Mouse (Mus musculus) mouse embryonic stem cell (cell line): Measurements from ENCODE around the gene Hmga2.

Experiments used
- in situ Hi-C, 2 experiments: fragments of 300-500 bp; cut with MboI; formaldehyde crosslinking; loops; 1 replicate in 1 of 2; 3 replicates in 1 of 2; pipeline ENCODE4 v1.14.3; 2019 to 2020; ENCODE audit warnings: low sequenced_read_pairs in 2 of 2, low pct_unique_long_range_greater_than_20kb in 1 of 2, mixed read lengths in 1 of 2; ENCODE audit not compliant: unreplicated experiment in 1 of 2

Gene Hmga2

DNA sequence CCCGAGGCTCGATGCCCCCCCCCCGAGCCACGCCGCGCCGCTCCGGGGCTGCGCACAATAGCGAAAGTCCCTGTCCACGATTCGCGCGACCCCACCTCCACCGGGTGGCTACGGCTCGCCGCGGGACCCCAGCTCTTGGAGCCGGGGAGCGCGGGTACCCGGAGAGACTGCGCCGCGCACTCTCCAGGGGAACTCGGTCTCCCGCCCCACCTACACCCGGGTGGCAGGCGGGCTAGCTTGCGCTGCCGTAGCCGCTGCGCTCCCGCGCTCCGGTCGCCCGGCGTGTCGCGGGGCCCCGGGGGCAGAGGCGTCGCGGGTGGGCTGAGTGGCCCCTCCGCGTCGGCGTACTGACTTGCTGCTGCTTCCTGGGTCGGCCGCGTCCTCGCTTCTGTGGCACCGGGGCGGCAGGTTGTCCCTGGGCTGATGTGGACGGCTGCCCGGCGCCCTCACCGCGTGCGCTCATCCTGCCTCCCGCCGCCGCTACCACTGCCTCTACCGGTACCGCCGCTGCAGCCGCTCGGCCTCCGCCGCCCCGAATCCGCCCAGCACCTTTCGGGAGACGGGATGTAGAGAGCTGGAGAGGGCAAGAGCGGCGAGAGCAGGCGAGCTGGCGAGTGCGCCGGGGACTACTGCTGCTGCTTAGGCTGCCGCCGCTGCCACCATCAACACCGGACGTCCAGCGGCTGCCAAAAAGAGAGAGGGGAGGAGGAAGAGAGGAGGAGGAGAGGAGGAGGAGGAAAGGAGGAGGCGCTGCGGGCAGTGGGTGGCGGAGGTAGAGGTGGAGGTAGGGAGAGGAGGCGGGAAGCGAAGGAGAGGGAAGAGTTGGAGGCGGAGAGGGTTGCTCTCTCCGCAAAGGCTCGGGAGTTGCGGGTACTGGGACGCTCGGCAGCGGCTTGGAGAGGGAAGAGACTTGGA, at the start of gene Hmga2:
Hmga2 (minus strand) TSS at position 869 of the 915 bp plus-strand sequence.
- in situ Hi-C loops = loop anchor here in 1 of 2 experiments (10.0 kb wide), 1 partner anchor 79 kb away; no protein-coding TSS in a partner anchor

DNA sequence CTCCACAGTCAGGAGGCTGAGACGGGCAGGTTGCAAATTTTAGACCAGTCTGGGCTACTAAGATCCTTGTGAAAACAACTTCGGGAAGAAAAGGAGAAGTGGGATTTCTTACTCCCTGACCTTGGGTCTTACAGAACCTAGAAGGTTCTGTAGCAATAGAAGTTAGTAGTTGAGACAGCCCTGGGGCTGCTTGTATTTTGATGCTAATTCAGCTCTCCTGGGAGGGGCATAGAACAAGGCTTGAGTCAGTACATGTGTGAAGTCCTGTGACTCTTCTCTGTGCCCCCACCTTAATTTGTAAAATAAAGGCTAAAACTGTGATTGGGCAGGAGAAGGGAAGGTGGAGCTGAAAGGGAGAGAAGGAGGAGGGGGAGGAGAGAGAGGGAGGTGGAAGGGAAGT, 46.7 kb upstream of the Hmga2 start:
- in situ Hi-C loops = no loop called here

GRCm38 (mm10) chr10:120521912-120522575, 45.8 kb upstream of the Hmga2 start:
- in situ Hi-C loops = no loop called here

- in situ Hi-C loops = no loop called here
These were observed 40.0 kb upstream of the Hmga2 start for GRCm38 (mm10) chr10:120516311-120516710.

- in situ Hi-C loops = no loop called here
These were observed 37.5 kb upstream of the Hmga2 start for GRCm38 (mm10) chr10:120513721-120514120.

DNA sequence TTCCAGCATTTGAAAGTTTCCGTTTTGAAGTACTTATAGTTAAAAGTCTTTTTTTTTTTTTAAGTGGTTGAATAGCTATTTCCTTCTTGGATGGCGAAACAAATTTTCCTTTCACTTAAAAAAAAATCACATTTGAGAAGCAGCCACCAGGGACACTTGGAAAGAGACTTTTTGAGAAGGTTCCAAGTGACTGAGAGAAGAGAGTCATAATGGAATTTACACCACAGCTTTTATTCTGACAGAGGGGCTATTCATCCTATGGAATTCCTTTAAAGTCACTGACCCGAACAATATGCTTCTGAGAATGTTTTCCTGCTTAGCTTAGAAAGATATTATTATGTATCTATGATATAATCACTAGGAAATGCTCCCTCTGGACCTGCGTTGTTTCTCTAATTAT, 36.7 kb upstream of the Hmga2 start:
- in situ Hi-C loops = no loop called here

DNA sequence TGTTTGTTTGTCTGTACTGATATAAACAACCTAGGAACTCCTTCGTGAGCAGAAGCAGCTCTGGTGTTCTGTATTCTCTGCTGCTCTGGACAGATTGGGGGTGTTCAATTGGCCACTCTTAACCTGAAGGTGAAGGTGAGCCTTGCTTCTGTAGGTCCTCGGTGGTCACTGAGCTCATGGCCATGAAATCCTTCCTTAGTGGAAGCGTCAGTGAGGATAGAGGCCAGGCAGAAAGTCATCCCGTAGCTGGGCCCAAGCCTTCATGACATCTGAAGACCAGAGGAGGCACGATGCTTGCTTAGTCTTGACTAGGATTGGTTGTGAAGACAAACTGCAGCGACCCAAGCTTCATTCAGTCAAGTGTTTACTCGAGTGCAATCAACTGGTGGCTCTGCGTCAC, 35.9 kb upstream of the Hmga2 start:
- in situ Hi-C loops = no loop called here

DNA sequence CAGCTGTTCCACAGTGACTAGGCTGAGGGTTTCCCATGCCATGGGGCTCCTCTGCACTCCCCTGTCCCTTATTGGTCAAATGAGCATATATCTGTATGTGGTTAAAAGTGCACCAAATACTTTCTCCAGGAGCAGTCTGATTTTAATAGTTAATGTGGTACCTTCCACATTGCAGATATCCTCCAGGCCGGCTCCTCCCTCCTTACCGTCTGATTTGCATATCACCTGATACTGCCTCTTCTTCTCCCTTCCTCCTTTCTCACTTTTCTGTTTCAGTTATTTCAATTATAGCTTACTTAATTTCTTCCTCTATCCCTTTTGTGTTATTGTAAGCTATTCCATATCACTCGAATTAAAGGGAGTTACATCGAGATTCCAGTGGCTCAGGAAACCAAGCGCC, 27.7 kb upstream of the Hmga2 start:
- in situ Hi-C loops = no loop called here

DNA sequence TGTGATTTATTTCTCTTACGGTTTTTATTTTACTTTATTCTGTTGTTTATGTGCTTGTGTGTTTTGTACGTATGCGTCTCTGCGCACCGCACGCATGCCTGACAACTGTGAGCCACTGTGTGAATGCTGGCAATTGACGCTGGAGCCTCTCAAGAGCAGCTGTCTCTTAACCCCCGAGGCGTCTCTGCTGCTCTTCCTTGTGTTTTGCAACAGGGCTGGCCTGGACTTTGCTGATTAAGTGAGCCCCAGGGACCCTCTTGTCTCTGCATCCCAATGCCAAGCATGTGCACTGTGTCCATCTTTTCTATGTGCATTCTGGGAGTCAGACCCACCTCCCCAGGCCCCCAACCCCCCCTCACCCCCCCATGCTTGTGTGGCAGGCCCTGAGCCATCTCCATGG, 24.5 kb upstream of the Hmga2 start:
- in situ Hi-C loops = no loop called here

DNA sequence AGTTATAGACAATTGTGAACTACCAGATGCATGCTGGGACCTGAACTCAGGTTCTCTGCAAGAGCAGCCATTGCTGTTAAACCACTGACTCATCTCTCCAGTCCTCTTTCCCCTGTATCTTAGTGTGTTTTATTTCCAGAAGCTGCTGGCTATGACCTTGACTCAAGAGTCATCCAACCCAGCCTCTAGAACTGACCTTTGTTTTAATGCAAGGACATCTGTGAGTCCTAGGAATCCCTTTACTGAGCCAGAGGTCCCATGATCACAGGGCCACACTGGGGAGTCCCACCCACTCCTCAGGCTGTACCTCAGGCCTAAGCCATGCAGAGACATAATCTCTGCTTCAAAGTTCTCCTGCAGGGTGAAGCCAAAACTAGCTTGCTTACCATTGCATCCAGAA, 21.8 kb upstream of the Hmga2 start:
- in situ Hi-C loops = no loop called here

DNA sequence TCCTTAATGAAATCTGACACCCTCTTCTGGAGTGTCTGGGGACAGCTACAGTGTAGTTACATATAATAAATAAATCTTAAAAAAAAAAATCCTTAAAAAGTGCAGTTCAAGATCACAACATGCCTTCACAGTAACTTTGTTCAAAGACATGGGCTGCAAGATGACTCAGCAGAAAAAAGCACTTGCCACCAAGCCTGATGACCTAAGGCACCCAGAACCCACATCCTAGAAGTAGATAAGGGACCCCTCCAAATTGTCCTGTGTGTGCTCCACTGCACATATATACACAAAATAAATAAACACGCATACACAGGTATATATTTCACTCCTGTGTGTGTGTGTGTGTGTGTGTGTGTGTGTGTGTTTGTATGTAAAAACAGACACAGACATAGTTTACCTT, 18.4 kb upstream of the Hmga2 start:
- in situ Hi-C loops = no loop called here

DNA sequence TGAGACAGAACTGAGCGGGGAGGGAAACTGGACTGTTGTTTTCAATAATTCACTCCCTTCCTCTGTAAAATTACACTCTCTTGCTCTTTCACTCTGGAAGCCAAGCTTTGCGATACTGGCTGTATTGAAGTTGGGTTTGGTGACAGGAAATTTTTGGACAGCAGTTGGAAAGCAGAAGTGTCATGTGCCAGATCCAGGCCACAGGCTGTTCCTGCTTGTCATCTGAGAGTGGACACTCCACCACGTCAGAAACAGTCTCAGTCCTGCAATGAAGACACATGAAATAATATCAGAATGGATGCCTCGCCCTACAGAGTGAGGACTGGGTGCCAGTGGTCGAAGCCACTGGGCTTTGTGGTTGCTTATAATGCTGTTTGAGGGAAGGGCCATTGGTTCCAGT, 15.2 kb upstream of the Hmga2 start:
- in situ Hi-C loops = no loop called here

GRCm38 (mm10) chr10:120489611-120490010, 13.3 kb upstream of the Hmga2 start:
- in situ Hi-C loops = no loop called here

DNA sequence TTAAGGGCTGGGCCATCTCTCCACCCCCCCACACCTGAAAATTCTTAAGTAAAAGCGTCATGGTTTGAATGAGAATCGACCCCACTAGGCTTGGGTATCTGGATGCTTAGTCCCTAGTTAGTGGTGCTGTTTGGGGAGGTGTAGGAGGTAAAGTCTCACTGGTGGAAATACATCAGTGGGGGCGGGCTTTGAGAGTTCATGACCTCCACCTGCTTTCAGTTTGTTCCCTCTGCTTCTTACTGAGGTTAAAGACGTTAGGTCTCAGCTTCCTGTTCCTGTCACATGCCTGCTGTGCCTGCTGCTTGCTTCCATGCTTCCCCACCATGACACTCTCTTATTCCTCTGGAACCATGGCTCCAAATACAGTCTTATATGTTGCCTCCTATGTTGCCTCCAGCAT, 12.3 kb upstream of the Hmga2 start:
- in situ Hi-C loops = no loop called here

DNA sequence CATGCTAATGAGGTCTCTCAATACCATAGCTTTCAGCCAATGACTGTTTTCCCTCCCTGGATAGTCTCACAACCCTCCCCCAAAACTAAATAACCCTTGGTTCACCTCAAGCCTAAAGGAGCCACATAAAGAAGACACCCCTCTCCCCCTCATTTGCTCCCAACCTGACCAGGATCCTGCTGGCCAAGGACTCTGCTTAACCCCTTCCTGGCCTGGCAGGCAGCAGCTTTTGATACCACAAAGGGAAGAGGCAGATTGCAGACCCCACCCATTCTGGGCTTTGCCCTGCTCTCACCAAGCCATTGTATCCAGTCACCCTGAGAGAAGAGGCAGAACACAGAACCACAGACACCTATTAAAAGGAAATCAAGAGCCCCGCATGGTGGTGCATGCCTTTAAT, 11.6 kb upstream of the Hmga2 start:
- in situ Hi-C loops = no loop called here

DNA sequence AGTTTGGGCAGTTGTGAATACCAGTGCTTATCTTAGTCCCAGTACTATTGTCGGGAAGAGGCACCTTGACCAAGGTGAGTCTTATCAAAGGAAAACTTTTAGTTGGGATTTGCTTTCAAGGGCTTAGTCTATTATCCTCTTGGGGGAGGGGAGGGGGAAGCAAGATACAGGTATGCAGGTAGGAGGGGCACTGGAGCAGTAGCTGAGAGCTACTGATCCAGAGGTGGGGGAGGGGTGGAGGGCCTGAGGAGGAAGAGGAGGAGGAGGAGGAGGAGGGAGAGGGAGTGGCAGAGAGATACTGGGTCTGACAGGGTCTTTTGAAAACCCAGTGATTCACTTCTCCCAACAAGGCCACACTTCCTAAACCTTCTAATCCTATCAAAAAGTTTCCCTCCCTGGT, 9.2 kb upstream of the Hmga2 start:
- in situ Hi-C loops = no loop called here

DNA sequence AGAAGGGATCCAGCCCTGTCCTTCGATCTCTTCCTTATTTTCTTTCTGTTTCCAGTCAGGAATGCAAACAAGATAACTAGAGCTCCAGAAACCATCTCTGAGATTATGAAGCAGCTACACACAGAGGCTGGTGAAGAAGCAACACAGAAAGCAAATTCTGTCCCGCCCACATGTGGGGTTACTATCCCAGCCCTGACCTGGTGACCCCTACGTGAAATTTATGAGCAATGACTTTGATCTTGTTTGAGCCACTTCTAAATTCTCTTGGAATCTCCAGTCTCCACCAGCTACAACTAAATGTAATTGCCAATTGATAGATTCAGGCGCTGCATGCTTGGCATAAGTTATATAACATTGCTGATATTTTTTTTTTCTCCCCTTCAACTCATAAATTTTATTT, 7.9 kb upstream of the Hmga2 start:
- in situ Hi-C loops = no loop called here

DNA sequence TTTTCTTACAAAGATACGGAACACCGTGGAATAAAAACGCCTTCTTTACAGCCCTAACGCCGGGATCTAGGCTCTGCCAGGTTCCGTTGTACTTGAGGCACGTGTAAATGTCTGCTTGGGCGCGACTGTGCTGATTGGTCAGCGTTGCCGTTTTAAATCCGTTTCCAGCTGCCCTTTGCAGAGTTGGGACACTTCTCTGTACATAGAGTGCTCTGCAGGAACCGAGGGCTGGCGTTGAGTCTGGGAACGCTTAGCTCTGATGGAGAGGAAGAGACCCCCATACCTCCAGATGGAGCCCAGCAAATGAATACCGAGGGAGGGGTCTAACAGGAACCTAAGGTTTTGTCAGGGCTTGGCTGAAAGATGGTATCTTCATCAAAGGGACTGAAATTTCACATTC, 1.9 kb upstream of the Hmga2 start:
- in situ Hi-C loops = loop anchor here in 1 of 2 experiments (10.0 kb wide), 1 partner anchor 77 kb away; no protein-coding TSS in a partner anchor

- in situ Hi-C loops = loop anchor here in 1 of 2 experiments (10.0 kb wide), 1 partner anchor 77 kb away; no protein-coding TSS in a partner anchor
These were observed 1.2 kb upstream of the Hmga2 start for GRCm38 (mm10) chr10:120477501-120477900.
